Mouse (Mus musculus) layer of hippocampus, adult 2 months (tissue): ENCODE results near the gene Cggbp1. TPM values are rescaled to one million over a fixed set of nuclear protein-coding genes. Genes with fewer than 3 reads are reported as not detected.
A peak's percentile ranks its signal among the peaks of the same experiment; 100 is the strongest.
"Not testable (repeated sequence)": the region's sequence is repeated elsewhere in the genome, so short reads cannot be mapped to it uniquely, and the experiment has no call there.

Source experiments
- DNase-seq, 2 experiments: peaks; one replicate each; pipeline ENCODE4 v3.0.0; 2022; ENCODE audit warnings: low spot score in 2 of 2
- H3K27ac ChIP-seq: fragments of 200-600 bp; 2 replicates; pipeline ENCODE4 v1.8.1; 2022
- H3K4me3 ChIP-seq: fragments of 200-600 bp; 2 replicates; pipeline ENCODE4 v1.8.1; 2022; ENCODE audit warnings: mild to moderate bottlenecking
- CTCF ChIP-seq: fragments of 200-600 bp; conservative IDR thresholded peaks from 2 replicates; pipeline ENCODE4 v1.8.1; 2022; ENCODE audit warnings: antibody characterized with exemption, mild to moderate bottlenecking, moderate library complexity
- total RNA-seq, 2 experiments: library from RNA; stranded (reverse); gene quantifications; 2 replicates each; pipeline ENCODE4 v1.2.3; 2021

Gene Cggbp1
- total RNA-seq, 2 experiments from 2014 or later = 60.2 to 61.3 TPM

GRCm38 (mm10) chr16:64850287-64851084 lies 1.3 kb upstream of the Cggbp1 start:
- DNase-seq = peak in 1 of 2 experiments; percentile 34
- no peak for TF ChIP-seq CTCF
- H3K4me3 ChIP-seq = peak overlapping the region; percentile 99
- peak overlapping the region; percentile 96 for H3K27ac ChIP-seq

- DNase-seq = peak in 1 of 2 experiments; percentile 20
- Histone ChIP-seq H3K27ac (peak overlapping the region; percentile 96), H3K4me3 (peak overlapping the region; percentile 99)
- no peak for TF ChIP-seq CTCF
These were observed 672 bp upstream of the Cggbp1 start for GRCm38 (mm10) chr16:64851085-64851562.

- TF ChIP-seq CTCF = no peak
- DNase-seq = peak; percentile 13 to 16
- Histone ChIP-seq H3K27ac (peak overlapping the region; percentile 72), H3K4me3 (peak overlapping the region; percentile 99)
These were observed 660 bp downstream of the Cggbp1 start for GRCm38 (mm10) chr16:64852441-64852871.

DNA sequence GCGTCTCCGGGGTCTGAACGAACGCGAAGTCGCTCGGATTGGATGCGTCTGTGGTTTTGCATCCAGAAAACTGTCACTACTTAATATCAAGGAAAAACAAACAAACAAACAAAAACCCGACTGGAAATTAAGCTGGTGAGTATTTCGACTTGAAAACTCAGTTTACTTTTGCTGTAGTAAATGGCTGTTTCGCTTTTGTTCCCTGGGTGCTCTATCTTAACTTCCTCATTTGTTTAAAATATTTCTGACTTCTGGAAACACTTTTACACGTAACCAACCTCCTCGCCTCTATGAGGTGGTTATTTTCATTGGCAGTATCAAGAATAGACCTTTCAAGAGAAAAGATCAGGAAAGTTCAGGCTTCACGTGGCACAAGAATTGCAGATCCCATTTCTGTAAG lies 1.1 kb downstream of the Cggbp1 start:
- no peak for TF ChIP-seq CTCF
- DNase-seq = no peak
- peak overlapping the region; percentile 72 for H3K27ac ChIP-seq
- H3K4me3 ChIP-seq = peak overlapping the region; percentile 99

- TF ChIP-seq CTCF = no peak
- no peak overlapping the region for H3K4me3 ChIP-seq
- H3K27ac ChIP-seq = no peak overlapping the region
- no peak for DNase-seq
These were observed 5.2 kb downstream of the Cggbp1 start for GRCm38 (mm10) chr16:64856946-64857345.

DNA sequence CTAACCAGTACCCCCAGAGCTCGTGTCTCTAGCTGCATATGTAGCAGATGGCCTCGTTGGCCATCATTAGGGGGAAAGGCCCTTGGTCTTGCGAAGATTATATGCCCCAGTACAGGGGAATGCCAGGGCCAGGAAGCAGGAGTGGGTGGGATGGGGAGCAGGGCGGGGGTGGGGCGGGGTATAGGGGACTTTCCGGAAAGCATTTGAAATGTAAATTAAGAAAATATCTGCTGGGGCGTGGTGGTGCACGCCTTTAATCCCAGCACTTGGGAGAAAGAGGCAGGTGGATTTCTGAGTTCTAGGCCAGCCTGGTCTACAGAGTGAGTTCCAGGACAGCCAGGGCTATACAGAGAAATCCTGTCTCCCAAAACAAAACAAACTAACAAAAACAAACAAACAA lies 14.0 kb downstream of the Cggbp1 start:
- H3K27ac ChIP-seq, DNase-seq, H3K4me3 ChIP-seq: not testable (repeated sequence)

DNA sequence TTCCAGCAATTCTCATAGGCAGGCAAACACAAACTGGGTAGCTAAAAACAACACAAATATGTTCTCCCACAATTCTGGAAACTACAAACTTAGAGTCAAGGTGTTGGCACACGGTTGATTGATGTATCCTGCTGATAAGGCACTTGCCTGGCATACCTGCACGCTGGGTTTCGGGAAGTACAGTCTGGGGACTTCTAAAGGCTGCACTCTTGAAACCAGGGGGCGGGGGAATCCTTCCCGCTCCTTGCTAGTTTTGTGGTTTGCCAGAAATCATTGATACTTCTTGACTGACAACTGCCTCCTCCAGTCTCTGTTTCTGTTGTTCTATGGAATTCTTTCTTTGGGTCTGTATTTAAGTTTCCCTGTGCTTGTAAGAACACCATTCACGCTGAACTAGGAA lies 16.8 kb downstream of the Cggbp1 start:
- no peak for TF ChIP-seq CTCF
- Histone ChIP-seq H3K4me3 (no peak overlapping the region), H3K27ac (no peak overlapping the region)
- DNase-seq = no peak

GRCm38 (mm10) chr16:64869621-64870020 lies 17.8 kb downstream of the Cggbp1 start:
- DNase-seq = no peak
- Histone ChIP-seq H3K27ac (no peak overlapping the region), H3K4me3 (no peak overlapping the region)
- no peak for TF ChIP-seq CTCF

DNA sequence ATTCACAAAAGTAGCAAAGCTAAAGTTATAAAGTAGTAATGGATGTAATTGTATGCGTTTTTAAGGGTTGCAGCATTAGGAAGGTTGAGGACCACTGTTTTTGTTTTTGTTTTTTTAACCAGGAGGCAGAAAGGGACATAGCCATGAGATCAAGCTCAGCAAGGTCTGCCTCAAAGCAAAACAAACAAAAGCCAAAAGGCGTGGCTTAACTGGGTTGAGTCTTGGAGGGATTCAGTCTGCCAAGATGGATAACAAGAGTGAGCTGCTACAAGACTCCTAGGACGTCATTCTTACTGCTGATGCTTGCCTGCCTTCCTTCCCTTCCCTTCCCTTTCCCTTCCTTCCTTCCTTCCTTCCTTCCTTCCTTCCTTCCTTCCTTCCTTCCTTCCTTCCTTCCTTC lies 20.5 kb downstream of the Cggbp1 start:
- Histone ChIP-seq H3K4me3 (no peak overlapping the region), H3K27ac (no peak overlapping the region)
- no peak for DNase-seq
- TF ChIP-seq CTCF = no peak

GRCm38 (mm10) chr16:64872841-64873240 lies 21.0 kb downstream of the Cggbp1 start:
- Histone ChIP-seq H3K4me3 (peak overlapping the region; percentile 94), H3K27ac (no peak overlapping the region; the same call in 1 of the 2 replicates)
- no peak for TF ChIP-seq CTCF
- DNase-seq = no peak

DNA sequence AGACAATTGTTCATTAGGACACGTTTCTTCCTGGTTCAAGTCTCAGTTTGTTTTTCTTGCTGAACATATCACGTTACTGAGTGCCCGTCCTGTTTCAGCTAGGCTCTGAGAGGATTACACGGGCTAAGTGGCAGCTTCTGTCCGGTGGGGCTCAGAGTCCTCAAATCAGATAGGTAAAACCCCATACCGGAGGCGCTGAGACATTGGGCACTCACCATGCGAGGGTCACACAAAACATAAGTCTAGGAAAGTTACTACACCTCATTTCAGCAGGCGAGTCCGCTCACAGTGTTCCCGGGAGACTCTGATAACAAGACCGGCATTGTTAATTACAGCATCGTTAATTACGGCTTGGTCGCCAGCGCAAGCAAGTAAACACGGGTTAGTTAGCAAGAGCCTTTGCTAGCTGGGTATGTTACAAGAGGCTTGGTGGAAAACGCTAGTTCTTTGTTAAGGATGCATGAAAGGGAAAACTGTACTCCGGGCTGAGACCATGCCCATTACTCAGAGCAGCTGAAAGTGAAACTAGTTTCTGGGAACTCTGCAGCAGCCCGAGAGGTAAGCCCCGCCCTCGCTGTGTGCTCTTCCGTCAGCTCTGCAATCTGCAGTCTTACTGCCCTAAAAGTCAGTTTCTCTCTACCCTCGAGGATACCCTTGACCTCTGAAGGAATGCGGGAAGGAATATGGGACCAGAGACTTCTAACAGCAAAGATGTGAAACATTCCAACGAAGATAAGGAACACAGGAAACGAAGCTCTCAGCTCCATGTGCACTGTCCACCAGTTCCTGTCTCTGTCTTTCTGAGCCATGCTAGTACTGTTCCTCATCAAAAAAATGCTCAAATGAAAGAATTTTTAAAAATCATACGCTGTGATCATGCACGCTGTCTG lies 21.9 kb downstream of the Cggbp1 start:
- Histone ChIP-seq H3K27ac (peak overlapping the region; percentile 88), H3K4me3 (peak overlapping the region; percentile 94)
- peak; percentile 8 to 28 for DNase-seq
- no peak for TF ChIP-seq CTCF

DNA sequence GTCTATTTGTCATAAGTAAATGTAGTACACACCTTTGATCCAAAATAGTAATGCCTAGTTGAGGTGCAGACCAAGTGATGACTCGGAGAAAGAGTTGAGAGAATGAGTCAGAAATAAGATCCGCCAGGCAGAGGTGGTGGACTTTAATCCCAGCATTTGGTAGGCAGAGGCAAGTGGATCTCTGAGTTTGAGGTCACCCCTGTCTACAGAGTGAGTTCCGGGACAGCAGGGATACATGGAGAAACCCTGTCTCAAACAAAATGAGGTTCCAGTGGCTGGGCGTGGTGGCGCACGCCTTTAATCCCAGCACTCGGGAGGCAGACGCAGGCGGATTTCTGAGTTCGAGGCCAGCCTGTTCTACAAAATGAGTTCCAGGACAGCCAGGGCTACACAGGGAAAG lies 23.6 kb downstream of the Cggbp1 start:
- no peak overlapping the region for H3K4me3 ChIP-seq
- TF ChIP-seq CTCF = no peak
- no peak overlapping the region for H3K27ac ChIP-seq
- no peak for DNase-seq

DNA sequence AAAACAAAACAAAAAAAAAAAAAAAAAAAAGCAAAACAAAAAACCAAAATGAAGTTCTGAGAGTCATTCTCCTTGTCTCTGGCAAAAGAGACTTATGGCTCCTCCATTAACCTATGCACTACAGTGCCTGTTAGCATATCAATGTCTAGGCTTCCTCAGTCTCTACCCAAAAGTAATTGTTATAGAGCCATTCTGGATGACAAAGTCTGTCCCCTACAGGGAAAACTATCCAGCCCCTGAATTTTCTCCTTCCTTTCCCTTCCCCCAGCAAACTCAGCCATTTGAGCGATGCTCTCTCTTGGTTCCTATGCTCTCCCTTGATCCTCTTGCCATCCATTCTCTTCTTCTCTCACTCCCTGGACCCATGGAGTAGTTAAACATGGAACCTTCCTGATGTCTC lies 24.0 kb downstream of the Cggbp1 start:
- no peak for TF ChIP-seq CTCF
- DNase-seq = no peak
- Histone ChIP-seq H3K27ac (no peak overlapping the region), H3K4me3 (no peak overlapping the region)
